Mouse (Mus musculus) stomach, embryonic 15.5 days (tissue): ENCODE data around the gene Stk10. TPM values are rescaled to one million over a fixed set of nuclear protein-coding genes. Genes with fewer than 3 reads are reported as not detected.

Experiments
- ATAC-seq: fragments of 200-750 bp; cut with Nextera tagmentation; 2 replicates; pipeline ENCODE4 v1.8.0; 2017; ENCODE audit warnings: low read depth, moderate number of reproducible peaks, moderate TSS enrichment; ENCODE audit not compliant: insufficient read depth, low FRiP score
- H3K27ac ChIP-seq: fragments of 300-500 bp; sonication (generic); 2 replicates; pipeline ENCODE4 v1.5.1; 2015; ENCODE audit warnings: mild to moderate bottlenecking, inconsistent platforms
- H3K27me3 ChIP-seq: fragments of 300-500 bp; sonication (generic); replicated peaks from 2 replicates; pipeline ENCODE4 v1.6.1; 2015; ENCODE audit warnings: inconsistent platforms
- H3K36me3 ChIP-seq: fragments of 300-500 bp; sonication (generic); 2 replicates; pipeline ENCODE4 v1.6.1; 2015; ENCODE audit warnings: inconsistent platforms
- H3K4me1 ChIP-seq: fragments of 300-500 bp; sonication (generic); 2 replicates; pipeline ENCODE4 v1.6.1; 2015; ENCODE audit warnings: inconsistent platforms
- H3K4me2 ChIP-seq: fragments of 300-500 bp; sonication (generic); 2 replicates; pipeline ENCODE4 v1.6.1; 2015; ENCODE audit warnings: mild to moderate bottlenecking, inconsistent platforms
- H3K4me3 ChIP-seq: fragments of 300-500 bp; sonication (generic); replicated peaks from 2 replicates; pipeline ENCODE4 v1.5.1; 2015; ENCODE audit warnings: inconsistent platforms
- H3K9ac ChIP-seq: fragments of 300-500 bp; sonication (generic); 2 replicates; pipeline ENCODE4 v1.6.1; 2015; ENCODE audit warnings: inconsistent platforms
- H3K9me3 ChIP-seq: fragments of 300-500 bp; sonication (generic); 2 replicates; pipeline ENCODE4 v1.6.1; 2016; ENCODE audit warnings: inconsistent platforms
- WGBS: fragments of 180-500 bp; shearing (Covaris S2); methylation state at CpG from one replicate; pipeline ENCODE4 v1.1.7; 2015; 5-methylcytosine and 5-hydroxymethylcytosine counted together
- polyA plus RNA-seq: library from polyadenylated mRNA; unstranded; fragments of >200 nt; fragmentation: Nextera tagmentation; extraction: Ambion mirVana; gene quantifications from 2 replicates; pipeline ENCODE4 v1.2.1, GENCODE M21; 2015

Stk10 gene
- polyA plus RNA-seq: 3.8 TPM in 2 replicates

DNA sequence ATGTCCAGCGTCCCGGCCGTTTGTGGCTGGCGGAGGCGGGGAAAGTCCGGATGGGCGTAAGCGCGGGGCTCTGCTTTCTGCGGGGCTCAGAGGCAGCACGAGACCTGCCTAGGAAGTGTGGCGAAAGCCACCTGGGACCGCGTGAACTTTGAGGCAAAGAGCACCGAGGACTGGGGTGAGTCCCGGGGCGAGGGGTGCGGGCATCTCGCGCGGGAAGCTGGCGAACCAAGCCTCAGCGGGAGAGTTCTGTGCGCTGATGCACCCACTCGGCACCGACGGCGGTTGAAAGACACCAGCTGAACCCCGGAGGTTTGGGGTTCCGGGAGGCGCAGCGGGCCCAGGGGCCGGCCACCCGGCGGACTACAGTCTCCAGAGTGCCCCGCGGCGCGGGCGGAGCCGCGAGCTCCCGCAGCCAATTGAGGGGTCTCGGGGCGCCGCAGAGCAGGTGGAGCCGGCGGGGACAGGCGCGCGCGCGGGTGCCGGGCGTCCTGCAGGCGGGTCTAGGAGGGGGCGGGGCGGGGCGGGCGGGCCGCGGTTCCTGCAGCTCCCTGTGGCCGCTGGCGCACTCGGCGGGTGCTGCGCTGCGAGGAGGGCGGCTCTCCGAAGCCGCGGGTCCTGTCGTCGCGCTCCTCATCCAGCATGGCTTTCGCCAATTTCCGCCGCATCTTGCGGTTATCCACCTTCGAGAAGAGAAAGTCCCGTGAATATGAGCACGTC lies at the start of gene Stk10:
Stk10 (plus strand) TSS at position 541 of the 717 bp plus-strand sequence.
- H3K36me3 ChIP-seq: no peaks in the 10 kb centered on the region
- H3K27ac ChIP-seq: peak within 1 kb of the TSS; percentile 27; the same call in 1 of the 2 replicates
- under 1% methylated on average over 81 of the region's 82 CpGs for WGBS
- H3K9ac ChIP-seq: peak within 1 kb of the TSS; percentile 57
- H3K27me3 ChIP-seq: no peaks in the 10 kb centered on the region
- H3K9me3 ChIP-seq: no peaks in the 10 kb centered on the region
- H3K4me2 ChIP-seq: peak within 1 kb of the TSS; percentile 91
- peaks cover 12% of the 10 kb centered on the region for H3K4me1 ChIP-seq
- H3K4me3 ChIP-seq: peak within 1 kb of the TSS; percentile 64
- peak; percentile 97 for ATAC-seq

DNA sequence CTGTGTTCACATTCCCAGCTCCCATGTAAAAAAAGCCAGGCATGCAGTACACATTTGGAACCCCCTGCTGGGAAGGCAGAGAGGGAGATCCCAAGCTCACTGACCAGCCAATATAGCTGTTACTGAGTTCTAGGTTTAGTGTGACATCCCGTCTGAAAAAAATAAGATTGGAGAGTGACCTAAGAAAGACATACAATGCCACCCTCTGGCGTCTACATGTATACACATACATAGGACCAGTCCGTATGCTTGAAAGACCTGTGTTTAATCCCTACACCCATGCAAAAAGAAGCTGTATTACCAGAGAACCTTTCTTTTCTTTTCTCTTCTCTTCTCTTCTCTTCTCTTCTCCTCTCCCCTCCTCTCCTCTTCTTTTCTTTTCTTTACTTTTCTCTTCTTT lies 47.8 kb upstream of the Stk10 start:
- no peak overlapping the region for H3K4me2 ChIP-seq
- peaks cover 14% of the 10 kb centered on the region for H3K4me1 ChIP-seq
- no peaks in the 10 kb centered on the region for H3K9me3 ChIP-seq
- H3K9ac ChIP-seq: no peak overlapping the region
- H3K4me3 ChIP-seq: no peak overlapping the region
- 52% methylated on average over 3 of the region's 3 CpGs for WGBS
- no peaks in the 10 kb centered on the region for H3K27me3 ChIP-seq
- H3K36me3 ChIP-seq: no peaks in the 10 kb centered on the region
- no peak for ATAC-seq
- no peak overlapping the region for H3K27ac ChIP-seq

DNA sequence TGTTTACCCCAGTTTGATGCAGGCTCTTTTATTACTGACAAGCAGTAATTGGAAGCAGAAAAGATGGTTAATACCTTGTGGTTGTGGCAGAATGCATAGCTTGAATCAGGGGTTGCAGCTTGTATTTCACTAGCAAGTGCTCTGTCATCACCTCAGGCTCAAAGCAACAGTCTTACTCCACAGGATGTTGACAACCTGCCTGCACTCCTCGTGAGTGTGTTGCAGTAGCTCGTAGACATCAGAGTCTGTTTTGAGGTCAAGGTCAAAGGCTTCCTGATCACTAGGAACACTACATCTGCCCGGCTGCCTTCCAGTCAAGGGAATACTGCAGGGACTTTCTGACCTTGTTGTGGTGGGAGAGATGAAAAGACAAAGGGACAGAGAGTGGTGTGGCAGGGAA lies 46.5 kb upstream of the Stk10 start:
- 60% methylated on average over 3 of the region's 3 CpGs for WGBS
- Histone ChIP-seq H3K9me3 (no peaks in the 10 kb centered on the region), H3K36me3 (no peaks in the 10 kb centered on the region), H3K27ac (no peak overlapping the region), H3K4me2 (no peak overlapping the region), H3K27me3 (no peaks in the 10 kb centered on the region), H3K9ac (no peak overlapping the region), H3K4me1 (peaks cover 14% of the 10 kb centered on the region), H3K4me3 (no peak overlapping the region)
- no peak for ATAC-seq

DNA sequence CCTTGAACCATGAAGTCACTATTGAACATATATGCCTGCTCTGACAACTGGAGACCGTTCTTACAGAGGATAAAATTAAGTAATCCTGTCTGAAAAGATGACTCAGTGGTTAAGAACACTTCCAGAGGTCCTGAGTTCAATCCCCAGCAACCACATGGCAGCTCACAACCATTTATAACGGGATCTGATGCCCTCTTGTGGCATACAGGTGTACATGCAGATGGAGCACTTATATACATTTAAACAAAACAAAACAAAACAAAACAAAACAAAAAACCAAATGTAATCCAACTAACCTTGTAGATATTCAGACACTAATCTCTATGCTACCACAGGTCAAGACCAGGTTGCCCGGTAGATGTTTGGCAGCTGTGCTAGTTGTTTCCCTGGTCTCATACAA lies 45.6 kb upstream of the Stk10 start:
- no peak overlapping the region for H3K9ac ChIP-seq
- H3K36me3 ChIP-seq: no peaks in the 10 kb centered on the region
- H3K27ac ChIP-seq: no peak overlapping the region; the same call in 1 of the 2 replicates
- H3K9me3 ChIP-seq: no peaks in the 10 kb centered on the region
- H3K4me2 ChIP-seq: no peak overlapping the region
- H3K4me1 ChIP-seq: peaks cover 14% of the 10 kb centered on the region
- no peak for ATAC-seq
- no peaks in the 10 kb centered on the region for H3K27me3 ChIP-seq
- WGBS: 82% methylated on average over 3 of the region's 3 CpGs
- H3K4me3 ChIP-seq: no peak overlapping the region

DNA sequence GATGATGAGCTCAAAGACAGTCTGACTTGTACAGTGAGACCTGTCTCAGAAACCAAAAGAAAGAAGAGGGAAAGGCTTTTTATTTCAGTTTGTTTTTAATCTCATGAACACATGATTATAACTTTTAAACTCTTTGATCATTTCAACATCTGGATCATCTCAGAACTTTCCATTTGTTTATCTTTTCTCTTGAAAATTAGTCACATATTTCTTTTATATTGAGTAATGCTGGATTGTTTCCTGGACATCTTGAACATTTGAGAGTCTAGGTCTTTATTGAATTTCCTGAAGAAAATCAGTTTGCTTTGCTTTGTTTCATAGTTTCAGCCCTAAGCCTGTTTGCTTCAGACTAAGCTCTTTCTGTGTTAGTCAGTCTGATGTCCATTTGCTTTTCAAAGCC lies 44.8 kb upstream of the Stk10 start:
- H3K36me3 ChIP-seq: no peaks in the 10 kb centered on the region
- no peaks in the 10 kb centered on the region for H3K9me3 ChIP-seq
- ATAC-seq: no peak
- no peak overlapping the region for H3K4me3 ChIP-seq
- H3K27me3 ChIP-seq: no peaks in the 10 kb centered on the region
- no peak overlapping the region for H3K4me2 ChIP-seq
- peaks cover 14% of the 10 kb centered on the region for H3K4me1 ChIP-seq
- no peak overlapping the region for H3K9ac ChIP-seq
- peak overlapping the region; percentile 4; the same call in 1 of the 2 replicates for H3K27ac ChIP-seq

DNA sequence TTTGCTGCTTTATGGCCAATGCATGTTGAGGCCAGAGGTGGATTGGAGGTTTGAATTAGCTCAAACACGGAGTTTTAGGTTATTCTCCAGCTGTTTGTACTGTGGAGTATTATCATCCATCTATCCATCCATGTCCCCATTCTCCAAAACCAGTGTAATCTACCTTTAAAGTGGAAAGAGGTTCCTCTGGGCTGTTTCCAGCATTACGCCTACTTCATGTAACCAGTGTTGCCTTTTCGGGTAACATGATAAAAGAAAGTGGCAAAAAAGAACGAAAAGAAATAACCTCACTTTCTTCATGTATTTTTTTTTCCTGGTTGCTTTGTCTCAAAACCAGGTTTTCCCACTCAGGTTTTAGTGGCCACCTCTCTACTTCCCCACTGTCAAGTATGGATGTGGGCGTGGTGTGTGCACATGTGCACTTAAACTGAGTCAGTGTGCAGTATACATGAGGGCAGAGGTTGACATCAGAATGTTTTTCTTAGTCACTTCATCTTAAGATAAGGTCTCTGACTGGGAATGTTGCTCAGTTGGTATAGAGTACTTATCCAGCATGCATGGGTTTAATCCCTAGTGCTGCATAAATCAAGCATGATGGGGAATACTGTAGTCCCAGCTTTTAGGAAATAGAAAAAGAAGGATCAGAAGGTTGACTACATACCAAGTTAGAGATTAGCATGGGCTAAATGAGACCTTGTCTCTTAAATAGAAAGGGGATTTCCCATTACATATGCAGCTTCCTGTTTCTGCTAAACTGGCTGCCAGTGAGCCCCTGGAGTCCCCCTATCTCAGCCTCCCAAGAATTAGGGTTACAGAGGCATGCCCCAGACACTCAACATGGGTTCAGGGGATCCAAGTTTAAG lies 44.1 kb upstream of the Stk10 start:
- Histone ChIP-seq H3K9me3 (no peaks in the 10 kb centered on the region), H3K4me1 (peaks cover 14% of the 10 kb centered on the region), H3K27me3 (no peaks in the 10 kb centered on the region), H3K4me3 (no peak overlapping the region), H3K9ac (no peak overlapping the region), H3K4me2 (no peak overlapping the region), H3K27ac (peak overlapping the region; percentile 4; the same call in 1 of the 2 replicates), H3K36me3 (no peaks in the 10 kb centered on the region)
- WGBS: 59% methylated on average over 5 of the region's 5 CpGs
- no peak for ATAC-seq

DNA sequence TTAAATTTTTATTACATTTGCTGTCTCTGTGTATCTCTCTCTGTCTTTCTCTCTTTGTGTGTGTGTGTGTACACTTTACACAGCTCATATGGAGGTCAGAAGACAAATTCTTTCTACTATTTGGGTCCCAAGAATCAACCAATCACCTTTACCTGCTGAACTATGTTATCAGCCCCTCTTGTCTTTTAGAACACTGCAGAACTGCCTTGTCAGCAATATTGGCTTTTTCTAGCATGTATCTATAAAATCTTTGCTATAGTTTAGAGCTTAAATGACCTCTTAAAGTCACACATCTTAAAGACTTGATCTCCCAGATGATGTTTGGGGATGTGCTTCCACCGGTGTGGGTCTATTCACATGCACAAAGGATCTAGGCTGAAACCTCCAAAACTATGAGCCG lies 42.0 kb upstream of the Stk10 start:
- no peak overlapping the region for H3K9ac ChIP-seq
- no peaks in the 10 kb centered on the region for H3K9me3 ChIP-seq
- H3K27ac ChIP-seq: no peak overlapping the region
- 90% methylated on average over 2 of the region's 2 CpGs for WGBS
- H3K4me3 ChIP-seq: no peak overlapping the region
- no peaks in the 10 kb centered on the region for H3K36me3 ChIP-seq
- no peak overlapping the region for H3K4me2 ChIP-seq
- ATAC-seq: no peak
- peaks cover 14% of the 10 kb centered on the region for H3K4me1 ChIP-seq
- no peaks in the 10 kb centered on the region for H3K27me3 ChIP-seq

DNA sequence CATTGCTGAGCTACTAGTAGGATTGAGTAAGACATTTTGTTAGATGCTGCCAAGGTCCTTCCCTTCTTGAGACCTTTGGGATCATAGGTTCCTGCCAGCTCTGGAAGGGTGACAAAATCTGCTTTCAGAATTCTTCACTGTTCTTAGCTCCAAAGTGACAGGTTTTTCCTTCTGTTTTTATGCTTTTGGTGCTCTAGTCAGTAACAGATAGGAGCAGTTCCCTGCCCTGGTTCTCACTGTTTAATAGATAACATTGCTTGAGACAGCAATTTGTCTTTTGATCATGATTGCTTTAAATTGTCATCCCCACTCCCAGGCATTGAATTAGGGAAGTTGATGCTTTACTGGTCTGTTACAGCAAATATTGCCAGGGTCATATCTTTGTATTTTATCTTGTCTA lies 39.8 kb upstream of the Stk10 start:
- no peak overlapping the region for H3K4me2 ChIP-seq
- H3K4me3 ChIP-seq: no peak overlapping the region
- H3K4me1 ChIP-seq: peaks cover 14% of the 10 kb centered on the region
- no peak for ATAC-seq
- H3K9me3 ChIP-seq: no peaks in the 10 kb centered on the region
- no peaks in the 10 kb centered on the region for H3K36me3 ChIP-seq
- no peak overlapping the region for H3K27ac ChIP-seq
- no peaks in the 10 kb centered on the region for H3K27me3 ChIP-seq
- no peak overlapping the region for H3K9ac ChIP-seq

DNA sequence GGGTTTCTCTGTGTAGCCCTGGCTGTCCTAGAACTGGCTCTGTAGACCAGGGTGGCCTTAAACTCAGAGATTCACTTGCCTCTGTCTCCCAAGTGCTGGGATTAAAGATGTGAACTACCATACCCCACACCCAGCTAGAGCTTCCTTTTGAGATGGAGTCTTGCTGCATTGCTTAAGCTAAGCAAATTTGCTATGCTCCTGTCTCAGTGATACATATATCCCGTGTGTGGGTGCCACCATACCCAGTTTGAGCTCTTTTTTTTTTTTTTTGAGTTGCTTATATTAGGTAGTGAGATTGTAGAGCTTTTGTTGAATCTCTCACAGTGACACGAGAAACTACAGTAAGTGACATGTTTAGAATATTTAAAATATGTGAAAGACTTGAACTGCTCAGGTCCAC lies 37.8 kb upstream of the Stk10 start:
- no peak overlapping the region for H3K27ac ChIP-seq
- WGBS: 75% methylated on average over 2 of the region's 2 CpGs
- ATAC-seq: no peak
- no peaks in the 10 kb centered on the region for H3K27me3 ChIP-seq
- H3K4me1 ChIP-seq: no peaks in the 10 kb centered on the region
- H3K9me3 ChIP-seq: no peaks in the 10 kb centered on the region
- no peak overlapping the region for H3K4me2 ChIP-seq
- no peak overlapping the region for H3K4me3 ChIP-seq
- H3K9ac ChIP-seq: no peak overlapping the region
- no peaks in the 10 kb centered on the region for H3K36me3 ChIP-seq

DNA sequence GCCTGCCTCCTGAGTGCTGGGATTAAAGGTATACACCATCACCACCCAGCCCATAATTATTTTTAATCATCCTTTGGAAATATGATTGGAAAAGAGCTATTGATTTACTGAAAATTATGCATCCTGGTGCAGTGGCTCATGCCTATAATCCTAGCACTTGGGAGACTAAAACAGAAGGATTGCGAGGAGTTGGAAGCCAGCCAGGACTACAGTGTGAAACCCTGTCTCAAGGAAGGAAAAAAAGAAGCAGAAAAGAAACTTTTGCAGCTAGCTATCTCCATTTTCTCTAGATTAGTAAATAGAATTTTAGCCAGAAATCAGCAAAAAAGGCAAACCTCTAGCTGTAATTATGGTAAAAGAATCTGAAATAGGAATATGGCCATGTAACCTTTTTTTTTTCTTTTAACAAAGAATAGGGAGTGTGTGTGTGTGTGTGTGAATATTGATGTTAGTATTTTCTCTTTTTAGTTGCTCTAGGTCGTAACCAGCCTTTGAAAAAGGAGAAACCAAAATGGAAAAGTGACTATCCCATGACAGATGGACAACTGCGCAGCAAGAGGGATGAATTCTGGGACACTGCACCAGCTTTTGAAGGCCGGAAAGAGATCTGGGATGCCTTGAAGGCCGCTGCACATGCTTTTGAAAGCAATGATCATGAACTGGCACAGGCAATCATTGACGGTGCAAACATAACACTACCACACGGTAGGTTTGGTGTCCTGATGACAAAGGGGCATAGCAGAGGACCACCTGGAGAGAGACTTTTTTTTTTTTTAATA lies 34.2 kb upstream of the Stk10 start:
- H3K36me3 ChIP-seq: peaks cover 7% of the 10 kb centered on the region; the same call in 1 of the 2 replicates
- no peak overlapping the region for H3K4me2 ChIP-seq
- 82% methylated on average over 7 of the region's 7 CpGs for WGBS
- no peak overlapping the region for H3K9ac ChIP-seq
- H3K27me3 ChIP-seq: no peaks in the 10 kb centered on the region
- no peaks in the 10 kb centered on the region for H3K4me1 ChIP-seq
- no peaks in the 10 kb centered on the region for H3K9me3 ChIP-seq
- H3K4me3 ChIP-seq: no peak overlapping the region
- ATAC-seq: no peak
- no peak overlapping the region for H3K27ac ChIP-seq

DNA sequence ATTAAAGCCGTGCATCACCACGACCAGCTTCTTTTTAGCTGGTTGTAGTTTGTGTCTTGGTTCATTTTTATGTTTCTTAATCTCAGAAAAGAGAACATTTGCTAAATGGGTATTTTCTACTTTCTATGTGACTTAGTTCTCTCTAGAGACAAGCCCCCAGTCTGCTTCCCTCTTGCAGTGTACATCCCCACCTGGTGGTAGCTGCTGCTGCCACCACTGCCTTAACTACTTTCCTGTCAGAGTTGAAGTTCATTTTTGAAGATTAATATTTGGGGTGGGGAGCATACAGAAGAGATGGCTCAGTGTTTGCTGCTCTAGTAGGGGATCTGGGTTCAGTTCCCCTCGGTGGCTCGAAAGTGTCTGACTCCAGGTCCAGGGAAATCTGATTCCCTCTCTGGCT lies 33.2 kb upstream of the Stk10 start:
- Histone ChIP-seq H3K9me3 (no peaks in the 10 kb centered on the region), H3K4me2 (no peak overlapping the region), H3K4me3 (no peak overlapping the region), H3K27ac (no peak overlapping the region), H3K27me3 (no peaks in the 10 kb centered on the region), H3K9ac (no peak overlapping the region), H3K4me1 (no peaks in the 10 kb centered on the region), H3K36me3 (peaks cover 7% of the 10 kb centered on the region; the same call in 1 of the 2 replicates)
- 91% methylated on average over 4 of the region's 4 CpGs for WGBS
- ATAC-seq: no peak

DNA sequence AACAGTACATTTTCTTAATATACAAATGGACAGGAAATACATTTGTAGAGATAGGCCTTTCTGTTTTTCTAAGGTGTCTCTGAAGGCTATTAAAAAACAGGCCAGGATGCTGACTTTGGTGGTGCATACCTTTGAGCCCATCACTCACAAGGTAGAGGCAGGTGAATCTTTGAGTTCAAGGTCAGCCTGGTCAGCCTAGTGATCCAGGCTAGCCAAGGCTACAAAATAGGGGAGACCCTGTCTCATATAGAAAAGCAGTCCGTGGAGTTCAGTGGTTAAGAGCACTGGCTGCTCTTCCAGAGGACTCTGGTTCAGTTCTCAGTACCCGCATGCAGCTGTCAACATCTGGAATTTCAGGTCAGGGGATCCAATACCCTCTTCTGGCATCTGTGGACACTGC lies 29.4 kb upstream of the Stk10 start:
- H3K9me3 ChIP-seq: no peaks in the 10 kb centered on the region
- no peaks in the 10 kb centered on the region for H3K27me3 ChIP-seq
- H3K27ac ChIP-seq: no peak overlapping the region
- no peak overlapping the region for H3K9ac ChIP-seq
- H3K4me2 ChIP-seq: no peak overlapping the region
- WGBS: 91% methylated on average over 2 of the region's 2 CpGs
- H3K4me1 ChIP-seq: no peaks in the 10 kb centered on the region
- H3K36me3 ChIP-seq: peaks cover 7% of the 10 kb centered on the region; the same call in 1 of the 2 replicates
- no peak overlapping the region for H3K4me3 ChIP-seq
- no peak for ATAC-seq
